Mouse (Mus musculus) lung, postnatal 25 days (tissue): ENCODE measurements at regions not wholly inside any gene's neighbourhood (a gene's known extent, or its start where the extent isn't known, plus 50 kb on each side); places are given as distances from the start of the nearest gene placed in this dataset.
A peak's percentile ranks its signal among the peaks of the same experiment; 100 is the strongest.

Experiments
- DNase-seq: peaks from one replicate; pipeline ENCODE4 v3.0.0; 2022; ENCODE audit warnings: low spot score

DNA sequence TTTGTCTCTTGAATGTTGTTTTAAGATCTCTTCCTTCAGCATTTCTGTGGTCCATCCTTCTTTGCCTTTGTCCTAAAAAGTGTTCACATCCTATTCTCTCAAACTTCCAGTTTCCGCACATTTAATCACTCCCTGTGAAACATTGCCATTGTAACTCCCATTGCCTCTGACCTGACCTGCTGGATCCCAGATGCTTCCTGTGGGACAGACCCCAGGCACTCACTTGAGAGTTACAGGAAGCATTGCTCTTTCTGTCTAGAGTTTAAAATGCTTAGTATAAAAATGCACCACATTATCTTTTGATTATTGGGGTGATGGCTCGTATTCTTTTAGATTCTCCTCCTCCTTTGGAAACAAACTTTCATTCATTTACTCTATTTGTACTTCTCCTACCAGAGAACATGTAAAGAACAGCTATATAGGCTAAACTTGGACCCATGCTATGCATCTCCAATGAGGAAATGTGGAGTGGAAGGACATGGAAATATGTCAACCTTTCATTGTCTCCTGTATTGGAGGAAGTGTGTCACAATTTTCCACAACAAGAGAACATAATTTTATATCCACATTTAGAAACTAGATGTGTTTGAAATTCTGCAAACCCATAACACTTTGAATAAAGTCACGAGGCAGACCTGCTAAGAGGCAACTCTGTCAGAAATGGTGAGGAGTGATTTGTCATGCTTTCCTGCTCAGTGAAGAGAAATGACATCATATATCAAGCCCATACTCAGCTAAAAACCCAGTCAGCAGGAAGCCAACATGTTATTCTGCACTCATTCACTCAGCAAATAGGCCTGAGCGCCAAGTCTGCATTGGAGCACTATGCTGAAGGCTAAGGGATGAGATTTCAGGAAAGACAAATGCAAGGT lies 308.8 kb upstream of the Marcks start:
- no peak for DNase-seq

GRCm38 (mm10) chr10:37439863-37440613 lies 301.3 kb upstream of the Marcks start:
- DNase-seq = no peak

DNA sequence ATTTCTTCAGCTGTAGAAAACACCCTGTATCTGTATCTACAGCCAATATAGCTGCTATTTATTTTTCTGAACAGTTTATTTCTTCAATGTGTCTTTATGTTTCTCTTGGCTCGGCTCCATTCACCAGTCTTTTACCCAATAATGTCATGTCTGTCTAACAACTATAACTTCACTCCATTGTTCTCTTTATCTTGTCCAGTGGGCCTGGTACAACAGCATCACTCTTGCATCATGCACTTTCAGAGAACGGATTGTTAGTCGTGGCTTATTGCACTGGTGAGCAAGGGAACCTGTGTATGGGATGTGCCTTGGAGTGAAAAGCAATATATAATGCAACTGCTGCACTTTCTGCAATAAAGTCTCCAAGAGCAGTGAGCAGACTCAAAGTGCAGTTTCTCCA lies 299.6 kb upstream of the Marcks start:
- no peak for DNase-seq

GRCm38 (mm10) chr10:37436849-37437248 lies 298.1 kb upstream of the Marcks start:
- DNase-seq = no peak

DNA sequence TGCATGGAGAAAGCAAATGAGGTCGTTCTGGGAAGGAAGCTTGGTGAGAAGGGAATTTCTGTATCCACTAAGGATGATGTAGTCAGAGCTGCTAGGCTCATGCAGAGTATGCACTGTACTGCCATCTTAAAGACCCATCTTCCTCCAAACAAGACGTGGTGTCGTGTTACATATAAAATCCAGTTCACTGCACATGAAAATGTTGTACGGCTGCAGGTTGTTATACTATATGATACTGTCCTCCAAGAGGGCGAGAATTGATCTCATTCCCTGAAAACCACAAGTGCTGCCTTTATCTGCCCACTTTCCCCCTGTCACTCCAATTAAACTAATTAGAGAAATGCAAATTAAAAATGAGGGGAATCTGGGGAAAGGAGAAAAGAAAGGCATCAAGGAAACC lies 295.5 kb upstream of the Marcks start:
- DNase-seq = no peak

DNA sequence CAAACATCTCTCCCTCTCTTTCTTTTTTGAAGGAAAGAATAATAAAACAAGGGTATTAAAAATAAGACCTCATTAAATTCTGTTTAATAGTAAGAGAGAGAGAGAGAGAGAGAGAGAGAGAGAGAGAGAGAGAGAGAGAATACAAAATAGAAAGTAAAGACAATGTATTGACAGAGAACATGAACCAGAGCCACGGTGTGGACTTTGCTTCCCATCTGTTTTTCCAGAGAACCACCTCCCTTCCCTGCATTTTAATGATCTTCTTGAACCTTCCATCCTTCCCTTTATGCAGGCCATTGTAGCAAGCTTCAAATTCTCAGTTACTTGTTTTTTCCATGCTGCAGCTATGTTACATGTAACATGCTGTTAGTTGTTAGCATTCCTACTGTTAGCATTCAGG lies 284.3 kb upstream of the Marcks start:
- no peak for DNase-seq

DNA sequence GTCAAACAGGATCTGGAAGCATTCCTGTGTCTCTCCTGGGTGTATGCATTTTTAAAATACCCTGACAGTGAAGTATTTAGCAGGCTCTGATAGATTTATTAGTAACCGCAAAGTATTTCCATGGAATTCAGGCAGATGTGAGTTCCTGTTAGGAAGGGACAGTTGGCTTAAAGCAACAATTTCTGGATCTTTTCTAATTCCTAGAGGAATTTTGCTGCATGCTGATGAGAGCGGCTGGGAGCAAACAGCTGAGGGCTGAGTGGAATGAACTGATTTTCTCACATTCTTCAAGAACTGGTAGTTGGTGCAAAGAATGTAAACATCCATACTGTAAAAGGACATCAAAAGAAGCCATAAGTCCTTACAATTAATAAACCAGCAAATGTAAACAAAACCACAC lies 283.9 kb upstream of the Marcks start:
- no peak for DNase-seq

- DNase-seq = no peak
Observed at GRCm38 (mm10) chr10:37416321-37416720, 277.6 kb upstream of the Marcks start.

DNA sequence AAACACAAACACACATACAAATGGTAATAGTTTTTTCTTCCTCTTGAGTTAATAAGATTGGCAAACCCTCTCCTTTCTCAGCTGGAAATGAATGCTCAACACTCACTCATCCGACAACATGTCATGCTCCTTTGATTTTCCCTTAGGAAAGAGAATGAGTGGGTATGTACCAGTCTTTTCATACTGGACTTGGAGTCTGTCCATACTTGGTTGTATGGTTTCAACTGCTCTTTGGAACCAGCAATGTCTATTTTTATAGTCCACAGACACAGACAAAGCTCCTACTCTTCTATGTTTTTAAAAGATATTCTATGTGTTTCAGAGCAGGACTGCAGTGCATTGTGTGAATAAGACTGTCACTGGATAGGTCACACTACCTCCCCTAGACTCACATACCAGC lies 273.7 kb upstream of the Marcks start:
- DNase-seq = no peak

DNA sequence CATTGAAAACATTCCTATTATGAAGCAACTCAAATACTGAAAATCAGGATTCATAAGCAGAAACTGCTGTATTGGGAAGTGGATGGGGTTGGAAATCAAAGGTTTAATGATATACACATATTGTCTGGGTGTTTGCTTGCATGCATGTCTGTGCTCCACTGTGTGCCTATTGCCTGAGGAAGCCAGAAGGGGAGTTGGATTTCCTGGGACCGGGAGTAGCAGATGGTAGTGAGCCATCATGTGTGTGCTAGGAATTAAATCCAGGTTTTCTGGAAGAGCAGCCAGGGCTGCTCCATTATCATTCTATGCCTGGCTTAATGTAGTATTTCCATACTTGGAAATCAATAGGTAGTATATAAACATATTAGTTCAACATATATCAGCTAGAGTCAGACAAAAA lies 271.0 kb upstream of the Marcks start:
- DNase-seq = no peak

DNA sequence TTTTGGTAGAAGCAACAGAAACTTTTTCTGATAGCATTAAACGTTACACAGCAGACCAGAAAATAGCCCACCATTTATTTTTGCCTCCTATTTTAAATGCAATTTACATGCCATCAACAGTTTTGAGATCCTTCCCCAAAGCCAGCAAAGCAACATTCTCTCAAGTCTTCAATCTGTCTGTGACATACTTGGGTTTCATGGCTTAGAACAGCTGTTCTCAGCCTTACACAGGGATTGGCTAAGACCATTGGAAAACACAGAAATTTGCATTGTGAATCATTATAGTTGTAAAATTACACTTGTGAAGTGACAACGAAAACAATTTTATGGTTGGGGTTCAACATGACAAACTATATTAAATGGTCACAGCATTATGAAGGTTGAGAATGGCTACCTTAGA lies 268.8 kb upstream of the Marcks start:
- DNase-seq = no peak

GRCm38 (mm10) chr10:37404933-37405332 lies 266.2 kb upstream of the Marcks start:
- no peak for DNase-seq

- no peak for DNase-seq
Observed at GRCm38 (mm10) chr10:37404407-37404806, 265.7 kb upstream of the Marcks start.

DNA sequence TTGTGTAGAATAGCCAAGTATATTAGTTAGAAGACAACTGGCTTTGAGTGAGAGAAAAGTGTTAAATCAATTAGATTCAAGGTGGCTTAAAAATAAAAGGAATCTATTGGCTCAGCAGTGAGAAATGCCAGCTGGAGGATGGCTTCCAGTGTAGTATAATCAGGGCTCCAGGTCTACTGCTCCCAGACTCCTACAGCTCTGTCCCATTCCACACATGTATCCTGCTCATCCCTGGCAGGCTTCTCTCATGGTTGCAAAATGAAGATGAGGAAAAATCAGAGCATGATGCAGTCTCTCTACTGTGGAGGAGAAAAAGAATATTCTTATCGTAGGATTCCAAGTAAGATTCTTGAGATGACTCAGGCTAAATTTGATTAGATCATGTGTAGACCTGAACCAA lies 263.7 kb upstream of the Marcks start:
- DNase-seq = no peak

- no peak for DNase-seq
Observed at GRCm38 (mm10) chr10:37400991-37401390, 262.3 kb upstream of the Marcks start.

DNA sequence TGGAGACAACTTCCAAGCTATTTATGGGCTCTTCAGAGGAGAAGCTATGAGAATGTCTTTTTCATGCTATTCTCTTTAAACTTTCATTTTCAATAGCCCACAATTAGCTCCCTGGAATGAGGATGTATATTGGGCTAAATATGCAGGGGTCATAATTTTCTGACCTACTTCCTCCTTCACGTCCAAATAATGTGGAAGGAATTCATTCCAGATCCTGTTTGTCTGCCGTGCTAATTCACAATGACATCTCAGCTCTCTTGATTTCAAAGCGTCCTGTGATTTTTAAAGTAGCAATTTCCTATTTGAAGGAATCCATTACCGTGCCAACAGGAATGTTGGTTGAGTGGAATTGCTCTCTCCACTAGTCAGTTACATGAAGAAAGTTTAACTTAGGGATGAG lies 261.7 kb upstream of the Marcks start:
- DNase-seq = no peak

GRCm38 (mm10) chr10:37397271-37397991 lies 258.7 kb upstream of the Marcks start:
- DNase-seq = peak; percentile 14

DNA sequence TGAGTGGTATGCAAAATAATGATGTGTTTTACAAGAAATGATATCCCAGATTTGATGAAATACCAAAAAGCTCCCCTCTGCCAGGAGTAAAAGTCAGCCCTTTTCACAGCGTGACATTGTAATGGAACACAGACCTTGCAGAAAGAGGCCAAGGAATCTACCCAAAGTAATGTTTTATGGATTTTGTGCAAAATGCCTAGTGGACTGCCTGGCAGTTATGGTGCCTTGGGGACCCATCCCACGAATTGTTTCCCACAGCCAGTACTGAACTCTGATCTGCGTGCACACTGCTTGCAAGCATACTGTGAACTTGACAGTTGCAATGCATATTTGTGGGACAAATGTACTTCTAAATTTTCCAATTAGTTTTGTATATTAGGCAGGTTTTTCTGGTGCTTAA lies 251.3 kb upstream of the Marcks start:
- no peak for DNase-seq

- DNase-seq = no peak
Observed at GRCm38 (mm10) chr10:37386216-37386615, 247.5 kb upstream of the Marcks start.

- DNase-seq = peak; percentile 32
Observed at GRCm38 (mm10) chr10:37380024-37380423, 241.3 kb upstream of the Marcks start.

- no peak for DNase-seq
Observed at GRCm38 (mm10) chr10:37378002-37378702, 239.4 kb upstream of the Marcks start.
